Mouse (Mus musculus) kidney, adult 9 months (tissue): ENCODE results near the gene Atf1.
A peak's percentile ranks its signal among the peaks of the same experiment; 100 is the strongest.
"Not testable (repeated sequence)": the region's sequence is repeated elsewhere in the genome, so short reads cannot be mapped to it uniquely, and the experiment has no call there.

Experiments
- DNase-seq: peaks from one replicate; pipeline ENCODE4 v3.0.0; 2022

Gene Atf1

GRCm38 (mm10) chr15:100216173-100216572 lies 11.4 kb upstream of the Atf1 start:
- DNase-seq = no peak

GRCm38 (mm10) chr15:100218018-100218417 lies 9.6 kb upstream of the Atf1 start:
- no peak for DNase-seq

- DNase-seq = no peak
Observed at GRCm38 (mm10) chr15:100219396-100219795, 8.2 kb upstream of the Atf1 start.

DNA sequence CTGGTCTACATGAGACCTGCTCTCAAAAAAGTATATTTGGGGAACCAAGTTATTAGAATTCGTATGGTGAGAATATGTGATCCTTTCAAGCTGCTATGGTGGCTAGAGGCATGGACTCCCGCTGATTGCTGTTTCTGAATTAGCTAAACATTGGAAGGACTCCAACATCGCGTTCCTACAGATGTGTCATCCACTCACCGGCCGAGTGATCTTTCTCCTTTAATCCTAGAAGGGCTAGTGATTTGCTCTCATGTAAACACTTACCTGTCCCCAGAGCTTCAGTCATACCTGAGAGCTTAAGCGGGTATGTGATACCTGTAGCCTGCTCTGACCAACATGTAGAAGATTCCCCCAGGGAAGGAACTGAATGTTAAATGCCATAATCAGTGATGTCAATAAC lies 6.7 kb upstream of the Atf1 start:
- DNase-seq = no peak

GRCm38 (mm10) chr15:100225381-100225780 lies 2.2 kb upstream of the Atf1 start:
- DNase-seq = no peak

- DNase-seq = no peak
Observed at GRCm38 (mm10) chr15:100225891-100226290, 1.7 kb upstream of the Atf1 start.

DNA sequence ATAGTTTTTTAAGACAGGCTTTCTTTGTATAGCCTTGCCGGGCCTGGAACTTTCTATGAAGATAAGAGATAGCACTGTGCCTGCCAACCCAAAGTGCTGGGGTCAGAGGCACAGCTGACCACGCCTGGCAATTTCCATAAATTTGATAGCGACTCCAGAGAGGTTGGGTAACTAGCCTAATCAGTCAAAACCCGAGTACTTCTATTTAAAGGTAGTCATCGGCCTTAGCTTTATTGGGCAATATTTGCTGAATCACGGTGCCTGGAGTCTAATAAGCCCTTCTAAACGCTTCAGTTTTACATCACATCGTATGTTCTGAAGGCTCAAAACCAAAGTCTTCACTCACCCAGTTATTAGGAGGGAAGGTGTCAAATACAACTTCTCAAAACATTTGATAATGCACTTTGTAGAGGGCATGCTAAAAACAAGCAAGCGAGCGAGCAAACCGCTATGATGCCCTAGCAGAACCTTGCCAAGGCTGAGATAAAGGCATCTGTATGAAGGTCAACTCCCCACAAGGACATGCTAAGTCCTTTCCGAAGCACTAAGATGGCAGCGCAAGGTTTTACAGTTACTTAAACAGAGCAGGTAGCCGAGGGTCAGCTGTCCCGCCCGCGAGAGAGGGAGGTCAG lies 472 bp upstream of the Atf1 start:
- DNase-seq = no peak

GRCm38 (mm10) chr15:100228535-100229336 lies 1.1 kb downstream of the Atf1 start:
- DNase-seq = peak; percentile 38

- DNase-seq = peak; percentile 35
Observed at GRCm38 (mm10) chr15:100230655-100231054, 3.0 kb downstream of the Atf1 start.

DNA sequence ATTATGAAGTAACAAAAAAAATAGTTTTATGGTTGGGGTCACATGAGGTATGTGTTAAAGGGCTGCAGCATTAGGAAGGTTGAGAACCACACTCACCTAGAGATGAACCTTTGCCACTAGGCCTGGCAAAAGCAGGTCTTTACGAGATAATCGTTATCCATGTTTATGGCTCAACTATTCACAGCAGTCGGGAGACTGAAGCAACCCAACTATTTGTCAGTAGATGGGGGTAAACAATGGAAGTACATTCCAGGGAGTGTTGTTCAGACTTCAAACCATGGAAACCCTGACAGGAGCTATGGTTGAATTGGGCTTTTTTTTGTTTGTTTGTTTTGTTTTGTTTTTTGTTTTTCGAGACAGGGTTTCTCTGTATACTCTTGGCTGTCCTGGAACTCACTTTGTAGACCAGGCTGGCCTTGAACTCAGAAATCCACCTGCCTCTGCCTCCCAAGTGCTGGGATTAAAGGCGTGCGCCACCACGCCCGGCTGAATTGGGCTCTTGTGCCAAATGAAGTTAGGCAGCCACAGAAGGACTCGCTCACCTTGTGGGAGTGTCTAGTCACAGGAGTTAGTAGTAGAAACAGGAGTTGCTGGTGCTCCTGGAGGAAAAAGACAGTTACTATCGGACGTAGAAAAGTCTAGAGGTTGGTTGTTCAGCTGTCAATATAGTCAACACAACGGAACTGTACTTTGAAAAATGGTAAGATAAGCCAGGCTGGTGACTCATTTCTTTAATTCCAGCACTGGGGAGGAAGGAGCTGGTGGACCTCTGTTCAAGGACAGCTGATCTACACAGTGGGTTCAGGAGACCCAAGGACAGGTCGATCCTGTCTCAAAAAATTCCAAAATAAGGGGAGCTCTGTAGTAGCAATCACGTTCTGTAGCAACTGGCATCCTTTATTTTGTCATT lies 4.3 kb downstream of the Atf1 start:
- peak; percentile 36 for DNase-seq

DNA sequence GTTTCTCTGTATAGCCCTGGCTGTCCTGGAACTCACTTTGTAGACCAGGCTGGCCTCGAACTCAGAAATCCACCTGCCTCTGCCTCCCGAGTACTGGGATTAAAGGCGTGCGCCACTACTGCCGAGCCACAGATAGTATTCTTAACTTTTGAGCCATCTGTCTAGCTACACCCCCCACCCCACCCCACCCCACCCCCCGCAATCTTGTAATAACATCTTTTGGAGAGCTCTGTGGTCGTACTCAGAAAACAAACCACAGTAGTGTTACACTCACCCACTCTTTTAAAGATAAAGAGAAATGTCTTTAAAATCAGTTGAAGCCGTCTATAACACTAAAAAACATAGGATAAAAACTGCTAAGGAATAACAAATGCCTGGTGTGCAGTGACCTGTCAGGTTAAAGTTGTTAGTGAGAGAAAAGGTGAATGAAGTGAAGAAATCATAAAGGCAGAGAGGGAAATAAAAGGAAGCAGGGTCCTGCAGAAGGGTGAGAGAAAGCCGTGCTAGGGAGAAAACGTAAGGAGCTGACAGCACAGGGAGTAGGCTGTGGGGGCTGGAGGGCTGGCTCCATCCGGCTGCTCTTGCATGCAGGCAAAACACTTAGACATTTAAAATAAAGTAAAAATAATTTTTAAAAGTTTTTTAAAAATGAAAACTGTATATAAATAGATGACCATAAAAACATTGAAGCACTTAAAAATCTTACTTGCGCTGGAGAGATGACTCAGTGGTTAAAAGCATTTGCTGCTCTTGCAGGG lies 7.8 kb downstream of the Atf1 start:
- no peak for DNase-seq

DNA sequence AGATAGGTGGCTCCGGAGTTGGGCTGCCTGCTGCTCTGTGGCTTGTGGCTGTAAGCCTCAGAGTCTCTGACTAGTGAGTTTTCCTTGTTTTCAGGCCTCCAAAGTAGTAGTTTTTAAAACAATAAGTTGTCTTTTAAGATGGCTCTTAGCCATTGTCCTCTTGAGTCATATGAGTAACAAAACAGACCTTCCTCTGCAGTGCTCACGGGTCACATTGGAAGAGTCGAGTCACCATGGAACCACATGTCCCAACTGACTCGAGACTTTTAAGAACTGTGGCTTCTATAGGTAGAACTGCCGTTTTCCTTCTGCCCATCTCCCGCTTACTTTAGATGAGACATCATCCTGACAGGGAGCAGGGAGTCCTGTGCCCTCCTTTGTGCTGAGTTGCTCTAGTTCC lies 9.3 kb downstream of the Atf1 start:
- DNase-seq = no peak

- no peak for DNase-seq
Observed at GRCm38 (mm10) chr15:100241780-100242179, 14.2 kb downstream of the Atf1 start.

DNA sequence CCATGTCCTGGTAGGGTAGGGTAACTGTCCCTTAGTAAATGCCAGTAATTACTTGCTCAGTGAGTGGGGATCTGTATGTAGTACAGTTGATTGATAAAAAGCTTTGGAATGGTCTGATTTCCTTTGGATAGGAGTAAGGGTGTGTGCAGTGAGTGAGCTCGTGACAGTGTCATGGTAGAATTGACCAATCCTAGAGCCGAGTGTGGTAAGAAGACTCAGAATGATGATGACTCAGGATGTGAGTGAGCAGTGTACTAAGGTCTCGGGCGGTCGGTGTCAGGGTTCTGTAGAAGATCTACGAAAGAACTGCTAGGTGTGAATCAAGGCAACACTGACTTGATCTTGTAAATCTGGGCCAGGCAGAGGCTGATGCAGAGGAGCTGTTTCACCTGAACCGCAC lies 18.3 kb downstream of the Atf1 start:
- DNase-seq = no peak

GRCm38 (mm10) chr15:100247296-100247695 lies 19.7 kb downstream of the Atf1 start:
- DNase-seq = no peak

DNA sequence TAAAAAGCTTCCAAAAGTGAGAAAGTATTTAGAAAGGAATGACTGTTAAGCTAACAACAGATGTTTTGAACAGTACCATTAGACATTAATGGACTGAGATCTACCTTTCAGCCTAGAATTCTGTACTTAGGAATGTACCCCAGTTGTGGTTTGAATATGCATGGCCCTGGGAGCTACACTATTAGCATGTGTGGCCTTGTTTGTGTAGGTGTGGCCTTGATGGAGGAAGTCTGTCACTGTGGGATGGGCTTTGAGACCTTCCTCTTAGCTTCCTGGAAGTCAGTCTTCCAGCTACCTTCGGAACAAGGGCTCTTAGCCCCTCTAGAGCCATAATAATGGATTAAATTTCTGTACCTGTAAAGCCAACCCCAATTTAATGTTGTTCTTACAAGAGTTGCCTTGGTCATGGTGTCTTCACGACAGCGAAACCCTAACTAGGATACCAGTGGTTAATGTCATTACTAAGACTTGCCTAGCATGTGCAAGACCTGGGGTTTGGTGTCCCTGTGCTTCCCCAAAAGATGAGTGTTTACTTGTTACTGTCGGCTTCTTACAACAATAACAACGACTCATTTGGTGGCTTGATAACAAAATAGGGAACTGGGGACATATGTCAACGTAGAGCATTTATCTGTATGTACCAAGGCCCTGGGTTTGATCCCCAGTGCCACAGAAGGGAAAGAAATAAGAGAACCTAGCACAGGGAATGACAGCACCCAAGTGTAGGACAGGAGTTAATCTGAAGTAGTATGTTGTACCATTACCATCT lies 21.2 kb downstream of the Atf1 start:
- DNase-seq = no peak

DNA sequence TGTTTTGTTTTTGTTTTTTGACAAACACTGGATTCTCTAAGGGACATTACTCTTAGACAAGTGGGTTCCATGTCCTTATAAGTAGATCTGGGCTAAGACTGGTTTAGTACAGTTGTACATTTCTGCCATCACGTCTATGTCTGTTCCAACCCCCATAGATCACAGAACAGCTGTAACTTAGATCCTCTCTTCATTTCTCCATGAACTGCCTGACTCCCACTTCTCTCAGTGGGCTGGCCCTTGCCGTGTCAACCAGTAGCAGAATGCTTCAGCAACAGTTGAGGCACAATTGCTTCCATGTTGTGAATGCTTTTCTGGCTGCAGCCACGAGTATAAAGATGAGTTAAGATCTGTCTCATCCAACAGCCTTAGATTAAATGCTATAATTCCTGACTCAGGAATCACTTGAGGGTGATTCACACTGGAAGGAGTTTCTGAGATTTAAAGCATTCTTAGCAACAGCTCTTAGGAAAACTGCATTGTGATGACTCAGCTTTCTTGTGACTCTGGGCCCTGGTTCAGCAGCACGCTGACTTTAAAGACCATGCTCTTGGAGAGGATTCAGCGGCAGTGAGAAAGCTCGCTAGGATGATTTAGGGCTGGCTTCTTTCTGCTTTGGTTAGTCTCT lies 23.6 kb downstream of the Atf1 start:
- DNase-seq = peak; percentile 19

DNA sequence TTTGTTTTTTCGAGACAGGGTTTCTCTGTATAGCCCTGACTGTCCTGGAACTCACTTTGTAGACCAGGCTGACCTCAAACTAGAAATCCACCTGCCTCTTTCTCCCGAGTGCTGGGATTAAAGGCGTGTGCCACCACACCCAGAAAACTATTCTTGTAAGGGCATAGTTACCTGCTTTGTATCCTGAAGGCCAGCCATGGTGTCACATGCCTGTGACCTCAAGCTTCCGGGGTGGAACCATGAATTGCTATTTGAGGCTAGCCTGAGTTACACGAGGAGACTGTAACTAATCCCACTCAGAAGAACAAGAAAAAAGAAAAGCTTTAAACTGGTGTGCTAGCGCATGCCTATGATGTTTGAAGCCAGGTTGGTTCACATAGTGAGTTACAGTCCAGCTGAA lies 28.8 kb downstream of the Atf1 start:
- no peak for DNase-seq

GRCm38 (mm10) chr15:100257305-100257704 lies 29.7 kb downstream of the Atf1 start:
- DNase-seq = no peak

GRCm38 (mm10) chr15:100258646-100259425 lies 31.2 kb downstream of the Atf1 start:
- DNase-seq = no peak

DNA sequence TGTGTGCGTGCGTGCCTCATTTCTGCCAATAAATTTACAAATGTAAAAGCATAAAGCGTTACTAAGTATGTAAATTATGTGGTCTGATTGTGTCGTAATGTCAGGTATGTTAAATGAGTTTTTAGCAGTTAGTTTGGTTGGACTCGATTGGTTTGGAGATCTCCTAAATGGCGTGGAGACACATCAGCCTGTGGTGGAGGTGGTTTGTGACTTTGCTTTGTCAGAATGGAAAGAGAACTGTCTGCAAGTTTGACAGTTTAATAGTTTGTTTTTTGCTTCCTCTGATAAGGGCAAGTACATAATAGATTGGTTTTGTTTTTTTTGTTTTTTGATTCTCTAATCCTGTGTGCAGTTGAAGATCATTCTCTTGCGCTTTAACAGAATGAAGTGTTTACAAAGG lies 32.7 kb downstream of the Atf1 start:
- not testable (repeated sequence) for DNase-seq
